Mouse (Mus musculus) right cerebral cortex, postnatal 14 days (tissue): ENCODE results near the gene Lhfp.

Experiments
- DNase-seq: peaks from one replicate; pipeline ENCODE4 v3.0.0; 2022

The Lhfp gene

DNA sequence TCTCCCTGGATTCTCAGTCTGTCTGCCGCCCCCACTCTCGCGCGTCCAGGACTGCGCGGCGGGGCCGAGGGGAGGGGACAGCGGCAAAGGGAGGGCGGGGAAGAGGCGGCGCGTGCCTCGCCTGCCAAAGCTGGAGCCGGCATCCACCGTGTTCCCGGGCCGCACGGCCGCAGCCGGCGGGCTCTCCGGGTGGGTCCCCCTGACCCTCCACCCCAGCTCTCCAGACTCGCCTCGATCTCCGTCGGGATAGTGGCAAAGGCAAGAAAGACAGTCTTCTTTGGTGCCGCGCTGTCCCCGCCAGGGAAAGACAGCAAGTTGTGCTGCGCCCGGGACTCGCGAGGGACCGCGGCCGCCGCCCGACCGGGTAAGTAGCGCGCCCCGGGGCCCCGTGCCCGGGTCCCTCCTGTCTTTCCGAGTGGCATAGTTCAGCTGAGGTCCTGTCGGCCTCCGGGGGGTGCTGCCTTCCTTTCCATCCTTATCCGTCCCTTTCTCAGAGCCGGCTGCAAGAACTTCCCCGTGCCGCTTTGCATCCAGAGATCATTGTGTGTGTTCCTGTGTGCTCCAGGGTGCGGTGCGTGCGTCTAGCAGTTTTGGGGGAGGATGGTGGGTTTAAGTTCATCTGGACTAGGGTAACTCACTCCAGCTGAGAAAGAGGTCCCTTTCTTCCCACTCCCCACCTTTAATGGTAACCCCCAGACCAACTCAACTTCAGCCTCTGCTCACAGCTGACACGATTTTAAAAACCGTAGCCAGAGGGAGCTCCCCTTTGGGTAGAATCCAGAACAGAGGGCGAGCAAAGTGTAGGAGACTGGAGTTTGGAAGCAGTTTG lies at the start of gene Lhfp:
TSS of gene Lhfp (plus strand) at position 118 of the 829 bp plus-strand sequence.
- peak; percentile 59 for DNase-seq

DNA sequence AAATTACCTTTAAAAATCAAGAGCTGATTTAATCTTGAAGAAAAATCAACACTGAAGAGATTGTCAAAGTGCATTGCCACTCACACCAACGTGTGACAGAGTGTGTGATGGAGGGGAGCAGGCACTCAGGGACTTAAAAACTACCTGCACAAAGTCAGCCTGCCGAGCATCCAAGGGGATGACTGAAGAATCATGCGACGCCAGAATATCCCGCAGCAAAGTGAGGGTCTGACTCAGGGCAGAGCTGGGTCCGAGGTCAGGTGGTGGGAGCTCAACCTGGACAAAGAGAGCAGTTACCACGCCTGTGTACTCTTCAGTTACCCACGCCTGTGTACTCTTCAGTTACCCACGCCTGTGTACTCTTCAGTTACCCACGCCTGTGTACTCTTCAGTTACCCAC lies 48.0 kb upstream of the Lhfp start:
- DNase-seq: no peak

DNA sequence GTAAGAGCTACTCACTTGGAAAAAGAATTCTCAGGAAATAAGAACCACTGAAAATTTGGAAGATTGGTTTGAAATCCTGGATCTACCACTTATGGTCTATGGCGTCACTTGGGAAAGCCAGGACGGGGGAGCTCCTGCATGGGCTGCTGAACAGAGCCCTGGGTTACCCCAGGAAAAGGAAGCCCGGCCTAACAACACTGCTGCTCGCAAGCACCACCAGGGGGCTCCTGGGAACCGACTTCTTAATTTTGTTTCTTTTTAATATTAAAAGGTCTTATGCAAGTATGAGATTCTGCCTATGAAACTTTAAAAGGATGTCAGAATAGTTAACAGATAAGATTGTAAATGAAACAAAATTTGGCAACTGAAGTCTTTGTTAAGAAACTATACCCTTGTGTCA lies 46.7 kb upstream of the Lhfp start:
- DNase-seq: no peak

DNA sequence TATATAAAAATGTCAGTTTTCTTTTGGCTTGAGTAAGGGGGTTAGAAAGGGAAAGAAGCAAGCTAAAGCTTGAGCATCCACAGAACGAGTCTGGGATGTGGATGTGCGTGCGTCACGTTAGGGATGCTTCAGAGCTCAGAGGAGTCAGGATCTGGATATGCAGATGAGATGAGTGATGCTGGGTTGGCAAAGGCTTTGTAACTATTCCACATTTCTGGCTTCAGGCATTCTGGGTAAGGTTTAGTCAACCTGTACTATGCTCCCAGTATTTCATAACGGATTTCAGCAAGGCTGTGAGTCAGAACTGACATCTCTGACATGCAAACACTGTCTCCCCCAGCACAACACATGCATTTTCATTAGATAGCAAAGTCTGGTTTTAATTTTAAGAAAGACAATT lies 44.7 kb upstream of the Lhfp start:
- DNase-seq: no peak

DNA sequence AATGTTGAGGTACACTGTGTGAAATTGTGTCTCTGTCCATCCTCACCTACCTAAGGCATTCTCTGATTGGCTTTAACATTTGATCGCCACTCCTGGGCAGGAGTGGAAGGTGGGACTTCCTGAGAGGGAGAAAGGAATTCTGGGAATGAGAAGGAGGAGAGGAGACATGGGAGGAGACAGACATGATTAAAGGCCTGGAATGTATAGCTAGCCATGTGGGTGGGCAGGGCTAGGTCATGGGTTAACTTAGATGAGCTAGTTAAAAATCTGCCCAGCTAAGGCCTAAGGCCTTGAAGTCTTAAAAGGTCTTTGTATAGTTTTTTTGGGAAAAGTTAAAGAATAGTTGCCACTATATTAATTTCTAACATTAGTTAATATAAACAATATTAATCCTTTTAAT lies 43.9 kb upstream of the Lhfp start:
- DNase-seq: no peak

DNA sequence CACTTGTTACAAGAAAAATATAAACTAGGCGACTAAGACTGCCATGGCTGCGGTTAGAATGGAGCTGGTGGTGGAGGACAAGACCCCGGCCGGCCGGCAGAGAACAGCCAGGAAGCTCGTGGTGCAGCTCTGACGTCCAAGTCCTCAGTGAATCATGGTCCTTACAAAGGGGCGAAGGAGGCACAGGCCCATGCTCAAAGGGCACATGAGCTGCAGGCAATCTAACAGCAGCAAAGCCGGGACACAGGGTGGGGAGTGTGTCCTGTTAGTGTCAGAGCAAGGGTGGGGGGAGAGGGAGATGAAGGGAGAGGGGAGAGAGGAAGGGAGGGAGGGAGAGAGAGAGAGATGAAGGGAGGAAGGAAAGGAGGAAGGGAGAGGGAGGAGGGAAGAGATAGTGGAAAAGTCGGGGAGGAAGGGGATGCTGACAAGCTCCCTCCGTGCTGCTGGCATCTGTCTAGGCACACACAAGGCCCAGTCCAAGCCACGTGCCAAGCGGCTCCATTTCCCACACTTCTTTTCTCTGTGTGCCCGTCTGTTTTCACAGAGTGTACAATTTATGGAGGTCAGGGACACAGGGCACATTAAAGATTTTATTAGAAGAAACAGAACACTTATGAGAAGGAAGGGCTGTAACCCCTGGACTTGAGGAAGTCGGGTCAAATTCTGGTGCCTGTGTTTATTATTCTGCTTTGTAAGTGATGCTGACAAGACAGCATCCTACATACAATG lies 42.1 kb upstream of the Lhfp start:
- DNase-seq: no peak

DNA sequence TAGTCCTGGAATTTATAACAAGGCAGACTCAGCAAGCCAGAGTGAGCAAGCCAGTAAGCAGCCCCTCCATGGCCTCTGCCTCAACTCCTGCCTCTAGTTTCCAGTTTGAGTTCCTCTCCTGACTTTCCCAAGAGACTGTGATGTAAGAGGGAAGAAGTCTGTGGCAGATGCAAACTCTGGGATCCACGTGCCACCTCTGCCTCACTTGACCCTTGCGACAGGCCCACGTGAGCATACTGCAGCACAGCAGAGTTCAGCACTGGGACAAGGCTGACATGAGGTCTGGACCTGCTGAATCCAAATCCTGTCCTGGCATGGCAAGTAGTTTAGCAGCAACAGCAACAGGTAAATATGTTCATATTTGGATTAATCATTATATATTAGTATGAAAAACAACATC lies 41.3 kb upstream of the Lhfp start:
- no peak for DNase-seq

DNA sequence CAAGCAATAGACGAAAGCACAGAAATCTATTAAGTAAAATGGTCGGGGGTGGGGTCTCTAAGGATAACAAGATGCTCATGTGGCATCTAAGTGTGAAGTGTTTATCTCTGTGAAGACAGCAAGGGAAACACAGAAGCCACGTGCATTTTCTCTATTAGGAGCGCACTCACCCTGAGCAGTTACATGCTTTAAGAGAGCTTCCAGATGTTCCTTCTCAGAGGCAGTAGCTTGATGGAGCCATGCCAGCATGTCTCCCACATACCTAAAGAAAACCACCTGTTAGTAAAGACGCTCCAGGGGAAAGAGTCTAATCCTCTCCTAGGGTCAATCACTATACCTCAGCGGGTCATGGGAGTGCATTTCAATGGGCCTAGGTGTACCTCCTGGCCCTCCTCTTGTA lies 39.3 kb upstream of the Lhfp start:
- DNase-seq: no peak

DNA sequence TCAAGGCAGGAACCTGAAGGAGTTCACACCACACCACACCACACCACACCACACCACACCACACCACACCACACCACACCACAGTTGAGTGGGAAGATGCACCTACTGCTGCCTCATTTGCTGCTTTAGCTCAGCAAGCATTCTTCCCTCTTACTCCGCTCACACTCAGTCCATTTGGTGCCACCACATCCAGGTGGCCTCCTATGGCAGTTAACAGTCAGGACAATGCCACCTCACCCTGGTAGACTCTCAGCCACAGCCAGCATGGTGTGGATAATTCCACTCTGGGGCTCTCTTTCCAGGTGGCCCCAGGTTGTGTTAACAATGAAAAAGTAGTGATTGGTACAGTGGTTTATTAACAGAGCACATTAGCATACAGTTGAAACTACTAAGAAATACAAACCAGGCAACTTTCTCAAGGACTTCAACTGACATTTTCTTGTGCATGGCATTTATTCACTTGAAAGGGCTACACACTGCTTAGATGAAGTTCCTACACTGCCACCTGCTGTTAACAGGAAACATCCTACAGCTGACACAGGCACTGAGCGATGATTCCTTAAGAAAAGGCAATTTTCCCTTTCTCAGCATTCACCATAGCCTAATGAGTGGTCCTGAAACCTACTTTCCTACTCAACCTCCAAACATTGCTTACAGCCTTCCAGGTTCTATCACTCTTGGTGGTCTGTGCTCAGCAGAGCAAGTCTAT lies 36.8 kb upstream of the Lhfp start:
- no peak for DNase-seq

DNA sequence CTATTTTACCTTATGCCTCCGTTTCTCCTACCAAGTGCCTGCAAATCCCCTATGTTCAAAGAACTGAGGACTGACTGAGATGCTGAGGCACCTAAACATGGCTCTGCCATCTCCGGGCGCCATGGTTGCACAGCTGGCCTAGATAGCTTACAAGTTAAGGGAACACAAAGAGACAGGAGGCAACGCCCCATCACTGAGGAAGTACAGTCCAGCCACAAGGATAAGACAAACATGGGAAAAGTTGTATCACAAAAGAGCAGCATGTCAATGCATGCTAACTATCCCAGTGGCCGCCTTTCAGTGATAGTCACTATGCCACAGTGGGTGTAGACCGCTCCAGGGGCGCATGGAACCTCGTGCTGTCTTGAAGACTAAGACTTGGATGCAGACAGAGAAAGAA lies 33.9 kb upstream of the Lhfp start:
- no peak for DNase-seq

DNA sequence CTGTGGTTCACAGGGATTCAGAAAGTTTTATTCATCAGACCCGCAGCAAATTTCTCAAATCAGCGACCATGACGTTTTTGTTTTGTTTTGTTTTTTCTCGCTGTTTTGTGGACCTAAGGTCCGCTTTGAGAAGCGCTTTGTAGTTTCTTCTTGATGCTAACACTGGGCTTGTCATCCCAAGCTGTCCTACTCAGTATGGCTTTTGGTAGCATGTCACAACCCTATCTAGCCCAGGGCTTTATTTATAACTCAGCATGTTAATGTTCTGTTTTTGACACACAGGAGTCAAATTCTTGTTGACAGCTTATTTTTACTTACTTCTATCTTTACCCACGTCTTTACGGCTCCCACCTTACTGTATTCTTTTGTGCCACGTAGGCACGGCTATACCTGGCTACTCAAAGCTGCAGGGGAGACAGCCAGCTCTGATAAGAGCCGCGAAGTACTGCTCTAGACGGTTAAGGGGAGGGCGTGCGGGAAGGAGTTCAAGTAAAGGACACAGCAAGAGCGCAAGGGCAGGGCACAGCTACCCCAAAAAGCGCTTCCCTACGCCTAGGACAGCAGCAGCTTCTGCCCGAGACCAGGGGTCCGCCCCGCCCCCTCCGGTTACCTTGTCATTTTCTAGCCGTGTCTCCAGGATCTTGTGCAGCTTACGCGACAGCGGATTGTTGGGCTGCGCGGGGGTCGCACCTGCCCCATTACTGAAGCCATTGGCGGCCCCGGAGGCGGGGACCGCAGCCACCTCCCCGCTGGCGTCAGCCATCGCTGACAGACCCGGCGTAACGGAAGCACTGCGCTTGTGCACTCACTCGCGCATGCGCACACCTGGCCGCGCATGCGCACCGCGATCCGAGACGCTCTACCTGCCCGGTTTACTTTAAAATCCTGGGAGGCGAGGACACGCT lies 24.6 kb upstream of the Lhfp start, which contains the start of gene Cog6:
TSS of gene Cog6 (minus strand) at position 802 of the 905 bp plus-strand sequence.
- peak; percentile 83 for DNase-seq

DNA sequence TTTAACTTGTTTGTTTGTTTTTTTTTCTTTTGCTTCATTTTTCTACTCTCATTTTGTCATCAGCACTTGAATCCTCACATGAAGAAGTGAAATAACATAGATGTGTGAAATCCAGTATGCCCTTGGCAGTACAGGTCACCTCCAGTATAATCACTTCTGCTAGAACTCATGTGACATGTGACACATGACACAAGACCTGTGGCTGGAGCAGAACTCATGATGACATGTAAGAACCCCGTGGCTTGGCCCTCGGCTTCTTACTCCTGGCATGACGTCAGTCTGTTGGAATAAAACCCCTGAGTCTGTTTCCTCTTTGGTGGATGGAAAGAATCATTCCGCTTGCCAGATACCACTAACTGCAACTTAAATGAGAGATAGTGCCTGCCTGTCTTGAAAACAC lies 14.0 kb upstream of the Lhfp start:
- DNase-seq: no peak

DNA sequence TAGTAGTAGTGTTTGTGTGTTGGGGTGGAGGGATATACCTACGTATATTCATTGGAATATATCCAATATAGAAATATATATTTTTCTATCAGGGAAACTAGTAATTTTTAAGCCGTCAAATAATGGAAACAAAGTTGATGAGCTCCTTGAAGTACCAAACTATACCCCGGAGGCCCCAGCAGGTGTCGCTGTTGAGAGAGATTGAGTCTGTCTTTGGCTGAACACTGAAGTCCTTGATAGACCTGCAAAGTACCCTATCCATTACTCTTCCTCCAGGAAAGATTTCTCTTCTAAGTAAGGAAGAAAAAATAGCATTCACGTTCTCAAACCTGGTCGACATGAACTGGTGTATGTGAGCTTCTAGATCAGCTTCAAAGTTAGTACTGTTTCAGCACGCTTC lies 12.3 kb upstream of the Lhfp start:
- peak; percentile 81 for DNase-seq

DNA sequence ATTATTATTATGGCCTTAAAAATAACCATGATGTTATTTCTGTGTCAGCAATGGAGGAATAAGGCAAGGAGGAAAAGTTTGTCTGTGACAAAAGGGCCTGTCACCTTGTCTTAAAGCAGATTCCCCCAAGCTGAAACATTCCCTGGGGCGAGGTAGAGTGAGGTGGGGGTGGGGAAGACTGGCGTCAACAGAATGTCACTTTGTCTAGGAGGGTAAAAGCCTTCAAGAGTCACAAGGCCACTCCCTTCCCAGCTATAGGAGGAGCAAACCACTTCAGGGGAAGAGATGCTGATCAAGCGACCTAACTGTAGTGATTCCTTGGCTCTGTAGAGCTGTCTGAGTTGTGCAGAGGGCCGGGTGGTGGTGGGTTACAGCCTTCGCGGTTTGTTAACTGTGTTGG lies 9.7 kb upstream of the Lhfp start:
- no peak for DNase-seq

DNA sequence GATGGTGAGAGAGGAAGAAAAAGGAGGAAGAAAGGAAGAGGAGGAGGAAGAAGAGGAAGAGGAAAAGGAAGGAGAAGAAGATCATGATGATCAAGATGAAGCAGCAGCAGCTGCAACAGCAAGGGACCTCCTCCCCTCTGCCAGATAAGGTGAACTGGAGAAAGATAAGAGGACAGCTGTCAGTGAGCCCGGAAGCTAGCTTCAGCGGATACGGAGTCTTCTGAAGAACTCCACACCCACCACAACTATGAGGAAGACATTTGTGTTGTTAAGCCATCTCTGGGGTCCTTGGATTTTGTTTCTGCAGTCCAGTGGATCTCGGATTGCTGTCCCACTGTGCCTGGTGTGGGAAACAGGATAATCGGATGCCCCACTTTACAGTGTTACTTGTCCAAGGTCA lies 8.9 kb upstream of the Lhfp start:
- DNase-seq: no peak

DNA sequence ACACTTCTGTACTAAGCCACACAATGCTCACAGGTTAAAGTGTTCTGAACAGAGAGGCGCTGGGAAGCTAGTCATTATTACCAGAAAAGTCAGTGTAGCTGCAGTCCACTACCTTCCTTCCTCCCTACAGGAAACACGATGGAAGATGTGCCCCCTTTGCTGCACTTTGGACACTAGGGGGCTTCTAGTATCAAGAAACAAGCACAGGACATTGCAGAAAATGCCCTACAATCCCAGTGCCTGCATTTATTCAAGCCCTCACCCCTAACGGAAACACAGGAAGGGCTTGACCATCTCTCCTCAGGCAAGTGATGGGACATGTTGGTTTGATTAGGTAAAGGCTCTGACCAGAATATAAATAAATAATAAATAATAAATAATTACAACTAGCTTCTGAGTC lies 7.9 kb upstream of the Lhfp start:
- DNase-seq: no peak

DNA sequence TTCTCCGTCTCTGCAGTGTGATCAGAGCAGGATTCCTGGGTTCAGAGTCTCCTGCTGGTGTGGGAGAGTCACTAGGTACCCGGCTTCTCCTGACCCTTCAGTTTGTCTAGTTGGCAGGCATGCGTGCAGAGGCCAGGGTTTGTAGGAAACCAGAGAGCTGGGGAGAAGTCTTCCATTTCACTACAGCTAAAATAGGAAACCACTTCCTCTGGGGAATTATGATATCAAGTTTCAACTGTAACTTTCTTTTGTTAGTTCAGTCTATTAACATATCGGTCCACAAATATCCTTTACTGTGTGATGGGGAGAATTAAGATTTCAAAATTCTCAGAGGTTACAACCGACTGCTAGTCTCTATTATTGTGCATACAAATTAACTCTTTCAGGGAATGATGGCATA lies 5.3 kb upstream of the Lhfp start:
- DNase-seq: no peak

DNA sequence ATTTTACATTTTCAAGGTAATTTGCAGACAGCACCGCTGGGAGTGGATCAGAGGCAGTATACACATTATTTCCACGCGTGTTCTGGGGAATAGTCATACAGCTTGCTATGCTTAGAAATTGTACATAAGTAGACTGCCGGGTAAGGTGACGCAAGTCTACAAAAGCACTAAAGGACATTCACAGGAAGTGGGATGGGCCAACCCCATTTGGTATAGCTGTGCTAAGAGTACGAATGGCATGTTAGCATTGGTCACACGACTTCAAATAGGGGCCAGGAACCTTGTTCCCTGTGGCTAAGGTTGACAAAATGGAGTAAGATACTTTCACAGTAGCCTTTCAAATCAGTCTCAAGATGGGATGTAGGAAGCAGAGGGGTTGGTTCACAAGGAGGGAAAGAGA lies 4.4 kb upstream of the Lhfp start:
- no peak for DNase-seq

DNA sequence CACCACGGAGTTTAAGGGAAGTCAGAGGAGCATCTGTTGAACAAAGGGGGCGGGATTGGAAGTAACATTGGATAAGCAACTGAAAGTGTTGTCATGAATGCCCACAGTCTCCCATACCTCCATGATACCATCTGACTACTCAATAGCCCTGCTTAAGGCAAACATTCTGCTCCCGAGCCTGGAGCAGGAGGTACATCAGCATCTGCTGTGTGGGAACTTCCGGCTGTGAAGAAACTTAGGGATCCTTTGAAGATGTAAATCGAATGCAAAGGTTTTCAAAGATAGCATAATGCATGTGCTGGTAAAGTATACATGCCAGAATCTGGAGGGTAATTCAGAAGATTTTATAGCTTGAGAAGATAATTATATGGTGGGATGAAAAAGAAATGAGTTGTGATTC lies 2.4 kb upstream of the Lhfp start:
- DNase-seq: no peak

DNA sequence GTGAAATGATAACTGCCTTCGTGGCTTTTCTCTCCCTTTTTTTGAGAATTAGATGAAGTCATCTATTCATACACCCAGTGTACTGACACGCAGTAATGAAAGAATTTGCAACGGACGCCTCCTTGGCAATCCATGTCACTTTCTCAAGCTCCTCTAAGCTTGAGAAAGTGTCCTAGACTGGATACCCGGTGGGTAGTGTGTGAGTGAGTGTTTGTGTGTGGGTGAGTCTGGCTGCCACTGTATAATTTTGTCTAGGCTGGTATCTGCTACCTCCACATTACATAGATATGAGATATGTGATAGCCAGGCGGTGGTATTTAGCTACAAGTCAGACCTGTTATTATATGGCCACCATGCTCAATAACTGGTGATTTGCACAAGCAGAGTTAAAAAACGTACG lies 1.6 kb upstream of the Lhfp start:
- no peak for DNase-seq

DNA sequence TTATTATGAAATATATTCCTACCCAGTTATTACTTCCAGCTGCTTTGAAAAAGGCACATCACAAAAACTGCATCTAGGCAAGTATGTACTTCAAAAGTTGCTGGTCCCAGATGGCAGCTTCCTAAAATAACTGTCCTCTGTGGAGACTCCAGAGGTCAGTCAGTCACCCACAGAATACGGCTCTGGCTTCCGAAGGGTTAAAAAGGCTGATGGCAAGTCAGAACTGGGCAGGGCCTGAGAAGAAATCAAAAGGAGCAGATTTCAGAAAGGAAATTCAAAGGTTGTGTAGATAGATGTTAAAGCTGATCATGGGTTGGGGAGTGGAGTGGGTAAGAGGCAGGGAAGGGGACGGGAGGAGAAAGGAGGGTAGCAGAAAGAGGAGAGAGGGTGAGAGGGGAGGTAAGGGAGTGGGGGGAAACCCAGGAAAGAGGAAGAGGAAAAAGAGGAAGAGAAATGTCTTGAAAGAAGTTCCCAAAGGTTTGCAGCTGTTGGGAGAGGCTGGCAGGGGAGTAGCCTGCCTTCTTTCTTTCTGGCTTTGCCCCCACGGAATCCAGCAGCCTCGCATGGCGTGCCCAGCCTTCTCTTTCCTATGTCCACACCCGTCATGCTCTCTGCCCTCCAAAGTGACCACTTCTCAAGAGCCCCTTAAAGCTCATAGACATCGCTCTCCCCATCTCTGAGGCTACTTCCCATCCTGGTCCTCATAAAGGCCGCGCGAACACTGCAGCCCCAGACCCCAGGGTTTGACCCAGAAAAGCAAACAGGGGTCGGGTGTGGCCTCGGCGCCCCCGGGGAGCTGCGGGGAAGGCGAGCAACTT lies 526 bp upstream of the Lhfp start:
- DNase-seq: no peak

DNA sequence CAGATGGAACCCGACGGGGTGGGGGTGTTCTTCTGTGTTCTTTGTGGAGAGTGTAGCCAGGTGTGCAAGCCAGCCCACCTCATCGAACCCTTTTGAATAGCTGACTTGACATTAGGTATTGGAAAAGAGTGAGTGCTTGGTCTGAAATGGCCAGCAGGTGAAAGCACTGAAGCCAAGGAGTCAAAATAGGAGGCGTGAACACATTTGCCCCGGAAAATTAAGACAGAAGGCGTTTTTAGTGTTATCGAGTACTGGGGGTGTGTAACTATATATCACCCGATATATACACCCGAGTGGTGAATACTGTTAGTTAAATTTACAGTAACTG lies 876 bp downstream of the Lhfp start:
- no peak for DNase-seq
